Mouse (Mus musculus) midbrain, embryonic 14.5 days (tissue): ENCODE results near the gene Ncl. TPM values are rescaled to one million over a fixed set of nuclear protein-coding genes. Genes with fewer than 3 reads are reported as not detected.
"Not testable (repeated sequence)": the region's sequence is repeated elsewhere in the genome, so short reads cannot be mapped to it uniquely, and the experiment has no call there.

Experiments
- ATAC-seq: fragments of 200-750 bp; cut with Nextera tagmentation; 2 replicates; pipeline ENCODE4 v1.8.0; 2017; ENCODE audit warnings: moderate number of reproducible peaks, moderate library complexity; ENCODE audit not compliant: low FRiP score, low TSS enrichment
- DNase-seq: peaks from one replicate; pipeline ENCODE4 v3.0.0-alpha.2; 2015
- H3K27ac ChIP-seq: fragments of 300-500 bp; sonication (generic); replicated peaks from 2 replicates; pipeline ENCODE4 v1.5.1; 2014; ENCODE audit warnings: mild to moderate bottlenecking, low read depth, low read length, moderate library complexity
- H3K27me3 ChIP-seq: fragments of 300-500 bp; sonication (generic); 2 replicates; pipeline ENCODE4 v1.6.1; 2014; ENCODE audit warnings: low read length, control low read depth, mixed read lengths; ENCODE audit not compliant: control insufficient read depth, insufficient read depth
- H3K36me3 ChIP-seq: fragments of 300-500 bp; sonication (generic); 2 replicates; pipeline ENCODE4 v1.6.1; 2014; ENCODE audit warnings: low read length, control low read depth; ENCODE audit not compliant: control insufficient read depth, insufficient read depth
- H3K4me1 ChIP-seq: fragments of 300-500 bp; sonication (generic); 2 replicates; pipeline ENCODE4 v1.6.1; 2014; ENCODE audit warnings: mild to moderate bottlenecking, antibody characterized with exemption, low read length, control low read depth; ENCODE audit not compliant: control insufficient read depth, insufficient read depth
- H3K4me2 ChIP-seq: fragments of 300-500 bp; sonication (generic); 2 replicates; pipeline ENCODE4 v1.6.1; 2014; ENCODE audit warnings: mild to moderate bottlenecking, low read length, moderate library complexity
- H3K4me3 ChIP-seq: fragments of 300-500 bp; sonication (generic); replicated peaks from 2 replicates; pipeline ENCODE4 v1.5.1; 2014; ENCODE audit warnings: low read depth, low read length
- H3K9ac ChIP-seq: fragments of 300-500 bp; sonication (generic); replicated peaks from 2 replicates; pipeline ENCODE4 v1.6.1; 2014; ENCODE audit warnings: mild to moderate bottlenecking, low read length, moderate library complexity
- H3K9me3 ChIP-seq: fragments of 300-500 bp; sonication (generic); 2 replicates; pipeline ENCODE4 v1.6.1; 2016; ENCODE audit warnings: low read length, control low read depth, mixed read lengths; ENCODE audit not compliant: control insufficient read depth
- WGBS: fragments of 180-500 bp; shearing (Covaris S2); extraction: QIAGEN DNeasy Blood & Tissue Kit; methylation state at CpG from one replicate; pipeline ENCODE4 v1.1.7; 2014; 5-methylcytosine and 5-hydroxymethylcytosine counted together
- polyA plus RNA-seq: library from polyadenylated mRNA; unstranded; fragments of >200 nt; fragmentation: Nextera tagmentation; extraction: Ambion mirVana; gene quantifications from 2 replicates; pipeline ENCODE4 v1.2.1, GENCODE M21; 2014

The Ncl gene
- polyA plus RNA-seq, 1 experiment from 2014 or later: 154 TPM

GRCm38 (mm10) chr1:86343969-86344861 lies 15.0 kb downstream of the Ncl start:
- Histone ChIP-seq H3K4me2 (no peak overlapping the region), H3K36me3 (peaks cover 27% of the 10 kb centered on the region), H3K27ac (no peak overlapping the region), H3K4me3 (no peak overlapping the region), H3K9ac (no peak overlapping the region), H3K9me3 (no peaks in the 10 kb centered on the region), H3K27me3 (no peaks in the 10 kb centered on the region), H3K4me1 (no peaks in the 10 kb centered on the region)
- ATAC-seq (no peak), DNase-seq (no peak)
- 86% methylated on average over 4 of the region's 4 CpGs for WGBS

- ATAC-seq (no peak), DNase-seq (no peak)
- no peak overlapping the region for H3K4me2 ChIP-seq
- WGBS: 96% methylated on average over 1 of the region's 1 CpGs
- H3K9ac ChIP-seq: no peak overlapping the region
- no peak overlapping the region for H3K27ac ChIP-seq
- no peaks in the 10 kb centered on the region for H3K27me3 ChIP-seq
- H3K4me3 ChIP-seq: no peak overlapping the region
- H3K4me1 ChIP-seq: no peaks in the 10 kb centered on the region
- H3K9me3 ChIP-seq: no peaks in the 10 kb centered on the region
- H3K36me3 ChIP-seq: peaks cover 16% of the 10 kb centered on the region
These were observed 16.0 kb downstream of the Ncl start for GRCm38 (mm10) chr1:86343087-86343645.

GRCm38 (mm10) chr1:86342371-86342770 lies 16.8 kb downstream of the Ncl start:
- no peak for DNase-seq
- H3K9ac ChIP-seq: no peak overlapping the region
- ATAC-seq: no peak
- 92% methylated on average over 2 of the region's 2 CpGs for WGBS
- H3K4me3 ChIP-seq: no peak overlapping the region
- H3K27me3 ChIP-seq: no peaks in the 10 kb centered on the region
- H3K4me2 ChIP-seq: no peak overlapping the region
- no peaks in the 10 kb centered on the region for H3K4me1 ChIP-seq
- H3K9me3 ChIP-seq: no peaks in the 10 kb centered on the region
- H3K36me3 ChIP-seq: peaks cover 9% of the 10 kb centered on the region
- H3K27ac ChIP-seq: no peak overlapping the region

GRCm38 (mm10) chr1:86341096-86341495 lies 18.1 kb downstream of the Ncl start:
- not testable (repeated sequence) for H3K36me3 ChIP-seq, H3K9me3 ChIP-seq, ATAC-seq, H3K27ac ChIP-seq, DNase-seq, H3K4me2 ChIP-seq, H3K27me3 ChIP-seq, H3K4me3 ChIP-seq, H3K9ac ChIP-seq, H3K4me1 ChIP-seq
- WGBS: 97% methylated on average over 2 of the region's 2 CpGs

- no peak overlapping the region for H3K9ac ChIP-seq
- H3K36me3 ChIP-seq: no peaks in the 10 kb centered on the region
- WGBS: 28% methylated on average over 4 of the region's 4 CpGs
- no peaks in the 10 kb centered on the region for H3K4me1 ChIP-seq
- DNase-seq (peak; percentile 94), ATAC-seq (peak; percentile 67; the same call in 1 of the 2 replicates)
- no peak overlapping the region for H3K4me2 ChIP-seq
- H3K27ac ChIP-seq: no peak overlapping the region
- no peak overlapping the region for H3K4me3 ChIP-seq
- no peaks in the 10 kb centered on the region for H3K9me3 ChIP-seq
- H3K27me3 ChIP-seq: no peaks in the 10 kb centered on the region
These were observed 19.9 kb downstream of the Ncl start for GRCm38 (mm10) chr1:86339156-86339812.

- ATAC-seq (no peak), DNase-seq (no peak)
- Histone ChIP-seq H3K9ac (no peak overlapping the region), H3K4me1 (no peaks in the 10 kb centered on the region), H3K36me3 (no peaks in the 10 kb centered on the region), H3K4me3 (no peak overlapping the region), H3K9me3 (no peaks in the 10 kb centered on the region), H3K27me3 (no peaks in the 10 kb centered on the region), H3K4me2 (no peak overlapping the region), H3K27ac (0 out of 2 replicates have a peak overlapping the region, but pooled peaks have one; percentile 32)
- WGBS: 47% methylated on average over 2 of the region's 2 CpGs
These were observed 22.9 kb downstream of the Ncl start for GRCm38 (mm10) chr1:86336330-86336729.

GRCm38 (mm10) chr1:86320822-86321413 lies 38.3 kb downstream of the Ncl start:
- Histone ChIP-seq H3K27ac (no peak overlapping the region), H3K27me3 (no peaks in the 10 kb centered on the region), H3K4me3 (no peak overlapping the region), H3K4me1 (no peaks in the 10 kb centered on the region), H3K36me3 (no peaks in the 10 kb centered on the region), H3K9me3 (no peaks in the 10 kb centered on the region), H3K9ac (no peak overlapping the region), H3K4me2 (no peak overlapping the region)
- WGBS: 86% methylated on average over 6 of the region's 8 CpGs
- ATAC-seq: no peak
- DNase-seq: no peak

- 22% methylated on average over 15 of the region's 15 CpGs for WGBS
- no peaks in the 10 kb centered on the region for H3K27me3 ChIP-seq
- no peak for ATAC-seq
These were observed 45.5 kb downstream of the Ncl start for GRCm38 (mm10) chr1:86313772-86314125.

More at GRCm38 (mm10) chr1:86313772-86314125, 45.5 kb downstream of the Ncl start:
- no peak for DNase-seq
- H3K9me3 ChIP-seq: no peaks in the 10 kb centered on the region
- no peak overlapping the region for H3K4me2 ChIP-seq
- H3K9ac ChIP-seq: no peak overlapping the region
- no peak overlapping the region for H3K27ac ChIP-seq
- H3K36me3 ChIP-seq: no peaks in the 10 kb centered on the region
- H3K4me3 ChIP-seq: no peak overlapping the region
- peaks cover 8% of the 10 kb centered on the region; the same call in 1 of the 2 replicates for H3K4me1 ChIP-seq
